Mouse (Mus musculus) monocyte, adult 5-6 weeks (primary cell): ENCODE measurements around the gene Fabp3. TPM values are rescaled to one million over a fixed set of nuclear protein-coding genes. Genes with fewer than 3 reads are reported as not detected.

Experiments
- total RNA-seq: library from RNA; stranded (forward); fragments of 200-1000, 200-491, 200-594 nt; gene quantifications from 3 replicates; pipeline ENCODE4 v1.2.3, GENCODE M21; 2017

The Fabp3 gene
- total RNA-seq, 1 experiment from 2014 or later = 1.0 TPM

Other genes starting within 250 kb of the Fabp3 start
- gene Pef1, start 206.0 kb upstream of the Fabp3 start, total RNA-seq = 9.7 to 15.8 TPM (median 10.2 TPM) in 3 replicates
- gene Hcrtr1, start 169.2 kb upstream of the Fabp3 start, total RNA-seq = not detected in 3 replicates
- gene Tinagl1, start 133.5 kb upstream of the Fabp3 start, total RNA-seq = not detected in 3 replicates
- gene Gm853, start 86.2 kb upstream of the Fabp3 start, total RNA-seq = not detected in 3 replicates
- not detected in 3 replicates for gene Serinc2, start 29.4 kb upstream of the Fabp3 start, total RNA-seq
- not detected in 3 replicates for gene Gm10570, start 79 bp downstream of the Fabp3 start, total RNA-seq
- gene Zcchc17, start 51.3 kb downstream of the Fabp3 start, total RNA-seq = 43.9 to 83.9 TPM (median 83.8 TPM) in 3 replicates
- gene Snrnp40, start 51.5 kb downstream of the Fabp3 start, total RNA-seq = 42.5 to 56.5 TPM (median 51.3 TPM) in 3 replicates